Mouse (Mus musculus): ENCODE results near the gene Setd6.

The Setd6 gene

GRCm38 (mm10) chr8:95711029-95711428 lies 4.7 kb upstream of the Setd6 start:
- DNase-seq (ENCODE audit: low read depth) = no peak

- no peak for DNase-seq (ENCODE audit: low read depth)
Observed at GRCm38 (mm10) chr8:95712395-95712794, 3.3 kb upstream of the Setd6 start.

DNA sequence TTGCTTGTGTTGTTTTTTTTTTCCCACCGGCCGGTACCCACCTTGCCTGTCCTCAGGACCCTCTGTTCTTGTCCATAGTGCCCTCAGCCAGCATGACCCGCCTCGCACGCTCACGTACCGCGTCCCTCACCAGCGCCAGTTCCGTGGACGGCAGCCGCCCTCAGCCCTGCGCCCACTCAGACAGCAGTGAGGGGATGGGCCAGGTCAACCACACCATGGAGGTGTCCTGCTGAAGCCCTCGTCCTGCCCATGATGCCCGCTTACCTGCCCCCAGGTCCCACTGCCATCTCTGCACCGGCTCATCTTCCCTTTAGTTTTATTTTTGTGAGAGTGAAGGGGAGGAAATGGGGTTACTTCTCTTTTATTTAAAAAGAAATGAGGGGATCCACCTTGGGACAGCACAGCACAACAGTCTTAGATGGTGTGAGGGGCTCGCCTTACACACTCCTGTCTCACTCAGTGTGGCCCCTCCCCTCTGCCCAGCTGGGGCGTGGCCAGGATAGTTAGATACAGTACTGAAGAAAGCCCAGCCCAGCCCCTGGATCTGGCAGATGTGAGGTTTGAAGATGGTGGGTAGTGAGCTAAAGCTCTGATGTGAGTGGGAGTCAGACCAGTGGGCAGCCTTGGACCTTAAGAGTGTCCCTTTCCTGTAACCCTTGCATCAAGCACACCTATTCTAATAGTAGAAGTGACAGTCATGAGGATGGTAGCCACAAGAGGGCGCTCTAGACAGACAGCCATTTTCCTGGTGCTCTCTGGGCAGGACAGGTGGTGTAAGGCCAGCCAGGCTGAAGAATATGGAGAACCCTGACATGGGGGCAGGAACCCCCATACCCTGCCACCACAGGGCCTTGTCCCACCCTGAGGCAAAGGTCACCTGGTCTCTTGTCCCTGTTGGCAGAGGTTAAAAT lies 2.3 kb upstream of the Setd6 start:
- peak; percentile 91 for DNase-seq (ENCODE audit: low read depth)

DNA sequence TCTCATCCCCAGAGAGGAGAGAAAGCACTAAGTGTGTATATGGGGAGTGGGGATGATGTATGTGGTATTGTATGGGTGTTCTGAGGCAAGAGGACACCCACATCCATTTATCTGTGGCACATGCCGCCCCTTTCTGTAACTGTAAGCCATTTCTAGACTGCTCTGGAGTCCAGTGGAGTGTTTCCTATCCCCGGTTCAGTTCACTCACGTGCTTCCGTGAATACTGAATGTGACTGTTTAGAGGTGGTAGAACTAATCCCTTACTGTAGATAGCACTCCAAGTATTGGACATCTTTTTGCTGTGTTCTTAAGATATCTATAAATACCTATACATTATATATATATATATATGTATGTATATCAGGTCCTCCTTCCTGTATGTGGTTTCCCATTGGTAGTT lies 1.3 kb upstream of the Setd6 start:
- DNase-seq (ENCODE audit: low read depth) = no peak

DNA sequence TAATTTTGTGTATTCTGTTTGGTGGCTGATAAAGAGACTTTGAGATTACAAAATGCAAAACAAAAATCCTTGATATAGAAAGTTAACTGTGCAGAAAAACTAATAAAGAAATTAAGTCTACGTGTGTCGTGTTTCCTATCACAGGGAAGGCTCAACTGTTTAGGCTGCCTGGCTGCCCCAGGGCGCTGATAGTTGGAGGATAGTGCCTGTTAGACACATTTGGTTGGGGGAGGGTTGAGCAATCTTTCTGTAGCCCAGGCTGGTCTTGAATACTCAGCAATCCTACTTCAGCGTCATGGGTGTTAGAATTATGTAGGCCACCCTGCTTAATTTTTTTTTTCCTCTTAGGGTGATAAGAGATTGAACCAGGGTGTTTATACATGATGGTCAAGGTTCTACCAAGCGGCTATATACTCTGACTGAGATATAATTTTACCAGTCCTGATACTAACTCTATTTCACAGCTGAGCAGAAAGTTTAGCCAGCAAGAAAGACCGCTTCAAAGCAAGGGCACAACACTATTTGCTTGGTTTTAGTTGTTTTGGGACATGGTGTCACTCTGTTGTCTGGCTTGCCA lies 756 bp upstream of the Setd6 start:
- no peak for DNase-seq (ENCODE audit: low read depth)

- no peak for DNase-seq (ENCODE audit: low read depth)
Observed at GRCm38 (mm10) chr8:95716546-95717335, 1.1 kb downstream of the Setd6 start.

DNA sequence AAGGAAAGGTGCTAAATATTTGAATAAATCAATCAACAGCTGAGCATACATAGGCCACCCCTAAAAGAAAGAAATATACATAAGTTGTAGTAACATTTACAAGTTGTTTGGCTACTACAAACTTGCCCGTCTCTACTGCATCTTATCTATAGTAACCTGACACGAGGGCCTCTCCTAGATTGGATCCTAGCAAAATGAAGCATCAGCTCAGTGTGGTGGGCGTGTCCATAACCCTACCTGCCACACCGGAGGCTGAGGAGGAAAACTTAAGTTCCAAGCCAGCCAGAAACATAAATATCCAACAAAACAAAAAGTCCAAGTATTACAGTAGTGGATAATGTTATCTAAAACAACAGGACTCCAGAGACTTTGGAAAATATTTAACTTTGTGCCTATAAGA lies 11.9 kb downstream of the Setd6 start:
- no peak for DNase-seq (ENCODE audit: low read depth)

DNA sequence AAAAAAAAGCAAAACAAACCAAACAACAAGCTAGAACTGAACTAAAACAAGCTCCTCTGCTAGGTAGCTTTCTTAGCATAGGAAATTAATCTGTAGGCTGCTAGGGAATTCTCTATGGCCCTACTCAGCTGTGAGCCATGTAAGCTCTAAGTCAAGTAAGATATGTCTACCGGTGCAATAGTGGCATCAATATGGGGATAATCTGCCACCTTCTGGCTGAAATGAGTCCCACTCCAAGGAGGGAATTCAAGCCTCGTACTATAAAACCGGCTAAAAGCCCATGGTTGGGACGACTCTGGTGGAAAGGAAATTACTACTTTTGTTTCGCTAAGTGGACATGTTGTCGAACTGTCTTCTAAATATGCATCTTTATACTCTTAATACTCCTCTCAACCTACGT lies 22.9 kb downstream of the Setd6 start:
- no peak for DNase-seq (ENCODE audit: low read depth)

DNA sequence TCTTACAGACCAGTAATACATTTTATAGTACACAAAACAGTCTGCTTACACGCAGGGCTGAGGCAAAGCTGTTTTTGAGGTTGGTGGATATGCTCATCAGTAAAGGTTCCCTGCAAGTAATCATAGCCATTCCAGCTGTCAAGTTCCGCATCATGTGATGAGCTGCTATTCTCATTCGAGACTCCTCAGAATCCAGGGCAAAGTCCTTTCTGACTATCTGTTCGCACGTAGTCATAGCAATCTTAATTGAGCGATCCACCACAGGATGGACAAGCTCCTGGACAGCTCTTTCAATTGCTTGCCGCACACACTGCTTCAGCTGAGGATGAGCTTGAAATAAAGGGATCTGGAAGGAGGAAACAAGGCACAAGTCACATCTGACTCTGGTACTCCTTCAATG lies 26.1 kb downstream of the Setd6 start:
- no peak for DNase-seq (ENCODE audit: low read depth)

DNA sequence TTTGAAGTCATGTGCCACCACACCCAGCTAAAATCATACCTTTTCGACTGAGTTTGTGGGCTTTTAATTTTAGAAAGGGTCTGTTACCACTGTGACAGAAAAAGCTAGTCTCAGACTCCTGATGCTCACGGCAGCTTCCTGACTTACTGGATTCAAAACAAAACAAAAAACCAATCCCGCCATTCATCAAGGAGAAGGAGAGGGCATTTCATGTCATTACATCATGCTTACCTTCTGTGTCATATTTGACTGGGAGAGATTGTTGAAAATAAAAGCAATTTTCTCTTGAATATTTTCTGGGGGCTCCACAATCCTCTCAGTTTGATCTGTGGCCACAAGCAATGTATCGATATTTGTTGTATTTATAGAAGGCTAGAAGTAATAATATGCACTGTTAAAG lies 32.3 kb downstream of the Setd6 start:
- DNase-seq (ENCODE audit: low read depth) = no peak

DNA sequence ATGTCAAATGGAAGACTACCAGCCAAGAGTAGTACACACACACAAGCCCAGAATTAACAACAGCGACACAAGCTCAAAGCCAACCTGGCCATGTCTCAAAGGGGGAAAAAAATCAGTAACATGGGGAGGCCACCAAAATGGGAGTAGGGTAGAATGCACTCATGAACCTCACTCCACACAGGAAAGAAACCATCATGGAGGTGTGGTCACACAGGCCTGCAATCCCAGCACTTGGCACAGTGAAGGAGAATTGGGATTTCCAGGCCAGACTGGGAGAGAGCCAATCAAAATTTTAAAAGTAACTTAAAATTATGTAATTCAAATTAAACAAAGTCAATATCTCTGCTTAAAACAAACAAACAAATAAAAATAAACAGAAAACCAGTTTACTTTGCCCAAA lies 36.2 kb downstream of the Setd6 start:
- no peak for DNase-seq (ENCODE audit: low read depth)

GRCm38 (mm10) chr8:95760323-95760722 lies 44.6 kb downstream of the Setd6 start:
- no peak for DNase-seq (ENCODE audit: low read depth)

GRCm38 (mm10) chr8:95764133-95764532 lies 48.5 kb downstream of the Setd6 start:
- no peak for DNase-seq (ENCODE audit: low read depth)

Data from naive thymus-derived CD4-positive, alpha-beta T cell, adult 2 months (primary cell).